ENCODE assay signal across 8 mouse cellular contexts in the genomic region with DNA sequence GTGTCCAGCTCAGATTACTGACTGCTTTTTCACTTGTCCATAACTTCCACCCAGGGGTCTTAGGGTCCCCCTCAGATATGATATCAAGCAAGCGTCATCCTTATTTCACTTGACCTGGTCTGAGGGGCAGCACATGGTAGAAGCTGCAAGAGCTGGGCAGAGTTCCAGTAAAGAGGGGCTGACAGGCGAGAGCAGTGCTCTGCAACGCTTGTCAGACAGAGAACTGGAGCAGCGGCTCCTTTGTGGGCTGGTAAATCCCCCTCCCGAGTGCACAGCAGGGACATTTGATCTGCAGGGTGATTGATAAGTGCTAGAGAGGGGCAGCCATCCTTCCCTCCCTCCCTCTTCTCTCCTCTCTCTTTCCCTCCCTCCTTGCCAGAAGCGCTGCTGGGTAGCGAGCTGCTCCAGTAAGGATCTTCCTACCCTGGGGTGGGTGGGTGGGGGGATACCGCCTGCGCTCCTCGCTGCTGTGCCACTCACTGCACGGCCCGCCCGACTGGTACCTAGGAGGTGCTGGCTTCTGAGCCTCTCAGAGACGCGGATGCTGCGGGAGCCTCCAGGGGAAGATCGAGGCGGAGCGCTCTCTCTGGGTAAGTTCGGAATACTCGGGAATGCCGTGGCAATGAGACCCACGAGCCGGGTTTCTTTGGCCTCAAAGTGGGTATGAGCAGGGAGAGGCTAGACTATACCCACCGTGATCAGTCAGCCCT. TPM values are rescaled to one million over a fixed set of nuclear protein-coding genes. Genes with fewer than 3 reads are reported as not detected.
DNase-seq lines count a peak whose midpoint lies in the region; ATAC-seq lines count a peak whose summit lies in the region.

A gene (plus strand): TSS at position 408 of the 710 bp plus-strand sequence.

- peak; percentile 7; the same call in 1 of the 2 replicates for ATAC-seq in lung, embryonic 16.5 days (ENCODE audit: low read depth)
- ATAC-seq in forebrain, embryonic 15.5 days (replicated peaks) = peak; percentile 80
- no peak for ATAC-seq in activated CD4-positive, CD25-positive, alpha-beta regulatory T cell, adult 4 months

- no peaks in the 10 kb centered on the region for H3K27me3 ChIP-seq in lung, embryonic 16.5 days (ENCODE audit: control insufficient read depth, insufficient read depth, low read depth, low read length)
- H3K27me3 ChIP-seq in forebrain, embryonic 15.5 days = no peaks in the 10 kb centered on the region

- H3K9ac ChIP-seq in lung, embryonic 16.5 days (ENCODE audit: low read length) = no peak within 1 kb of the TSS
- H3K9ac ChIP-seq in forebrain, embryonic 15.5 days (replicated peaks) = peak within 1 kb of the TSS; percentile 43

- no peak within 1 kb of the TSS for H3K27ac ChIP-seq in lung, embryonic 16.5 days (ENCODE audit: low read length)
- peak within 1 kb of the TSS; percentile 63; the same call in 1 of the 2 replicates for H3K27ac ChIP-seq in forebrain, embryonic 15.5 days (replicated peaks)

- peak within 1 kb of the TSS; percentile 43 for H3K4me2 ChIP-seq in lung, embryonic 16.5 days (ENCODE audit: low read depth, low read length)
- peak within 1 kb of the TSS; percentile 57 for H3K4me2 ChIP-seq in forebrain, embryonic 15.5 days (replicated peaks)

- H3K36me3 ChIP-seq in lung, embryonic 16.5 days (ENCODE audit: control insufficient read depth, insufficient read depth, low read length) = no peaks in the 10 kb centered on the region
- no peaks in the 10 kb centered on the region for H3K36me3 ChIP-seq in forebrain, embryonic 15.5 days

- no peaks in the 10 kb centered on the region for H3K9me3 ChIP-seq in lung, embryonic 16.5 days (ENCODE audit: control insufficient read depth, low read length)
- no peaks in the 10 kb centered on the region for H3K9me3 ChIP-seq in forebrain, embryonic 15.5 days

- 0 out of 2 replicates have a peak within 1 kb of the TSS, but pooled peaks have one; percentile 1 for H3K4me3 ChIP-seq in lung, embryonic 16.5 days (ENCODE audit: low read length)
- H3K4me3 ChIP-seq in forebrain, embryonic 15.5 days = peak within 1 kb of the TSS; percentile 45

- DNase-seq in lung, postnatal 25 days (ENCODE audit: low spot score) = no peak
- DNase-seq in left cerebral cortex, adult 8-10 months (ENCODE audit: low spot score in 2 of 2) = peak in 1 of 2 experiments; percentile 19
- peak; percentile 36 for DNase-seq in retina, embryonic 14.5 days (ENCODE audit: low spot score)
- no peak for DNase-seq in urinary bladder, postnatal 25 days (ENCODE audit: low spot score)
- DNase-seq in gastrocnemius, adult 8-10 months (ENCODE audit: low spot score in 2 of 2) = no peak

- H3K4me1 ChIP-seq in lung, embryonic 16.5 days (replicated peaks; ENCODE audit: control insufficient read depth, insufficient read depth, low read length) = no peaks in the 10 kb centered on the region
- peaks cover 15% of the 10 kb centered on the region; the same call in 1 of the 2 replicates for H3K4me1 ChIP-seq in forebrain, embryonic 15.5 days

- 13% methylated on average over 23 of the region's 25 CpGs for WGBS in lung, embryonic 16.5 days
- WGBS in forebrain, embryonic 15.5 days = 17% methylated on average over 24 of the region's 25 CpGs

RNA-seq across cellular contexts. Expression of the gene that starts here (rescaled TPM):
- 0.29 and 0.33 TPM in 2 replicates for polyA plus RNA-seq in lung, embryonic 16.5 days (2015; fragmentation: Nextera tagmentation; extraction: Ambion mirVana)
- 12.4 and 12.6 TPM in 2 replicates for polyA plus RNA-seq in forebrain, embryonic 15.5 days (2015; fragmentation: Nextera tagmentation; extraction: Ambion mirVana)
- total RNA-seq in left cerebral cortex, adult 8-10 months (2022) = 10 to 100 TPM; 30.2 to 35.4 (median 33.4) TPM
- not detected for polyA plus RNA-seq in activated CD4-positive, CD25-positive, alpha-beta regulatory T cell, adult 4 months (2017; shearing (Covaris generic))
- total RNA-seq in gastrocnemius, adult 8-10 months (2022) = under 1 TPM; 0.07 to 0.59 (median 0.35) TPM

Comparison
In these comparisons a context has a peak if more than half of its experiments do, and no peak if none do; other contexts are left out.
1. RNA of the gene that starts here (total RNA-seq): 30.2 to 35.4 TPM in left cerebral cortex, adult 8-10 months; 0.07 to 0.59 TPM in gastrocnemius, adult 8-10 months; every median in the first group is over 10 times any median in the second.
2. RNA of the gene that starts here (polyA plus RNA-seq): 12.4 to 12.6 TPM in forebrain, embryonic 15.5 days; 0.29 to 0.33 TPM in lung, embryonic 16.5 days and not detected in activated CD4-positive, CD25-positive, alpha-beta regulatory T cell, adult 4 months; every median in the first group is over 10 times any median in the second.
3. Peak in ATAC-seq, H3K4me3 ChIP-seq and H3K4me2 ChIP-seq in lung, embryonic 16.5 days; RNA of the gene not detected or under 1 TPM.